Mouse (Mus musculus): ENCODE data around the gene Itpr1. TPM values are rescaled to one million over a fixed set of nuclear protein-coding genes. Genes with fewer than 3 reads are reported as not detected.
A peak's percentile ranks its signal among the peaks of the same experiment; 100 is the strongest.

Itpr1 gene
- polyA plus RNA-seq, 1 experiment from 2014 or later = 15.7 TPM

- WGBS = 83% methylated on average over 5 of the region's 5 CpGs
- Histone ChIP-seq H3K4me1 (ENCODE audit: insufficient read depth) (no peaks in the 10 kb centered on the region), H3K36me3 (ENCODE audit: insufficient read depth) (peaks cover 24% of the 10 kb centered on the region), H3K4me2 (no peak overlapping the region), H3K27me3 (ENCODE audit: insufficient read depth, low read length) (no peaks in the 10 kb centered on the region), H3K9me3 (ENCODE audit: low read depth, low read length) (no peaks in the 10 kb centered on the region), H3K4me3 (ENCODE audit: low read depth, low read length) (no peak overlapping the region), H3K9ac (no peak overlapping the region), H3K27ac (ENCODE audit: low read depth) (no peak overlapping the region)
- ATAC-seq (ENCODE audit: insufficient read depth) (0 out of 2 replicates have a peak, but pooled peaks have one; percentile 38), DNase-seq (no peak)
- TF ChIP-seq CTCF (IDR thresholded peaks at IDR 0.05; ENCODE audit: low read depth) = no peak
Observed at GRCm38 (mm10) chr6:108488250-108488649, 275.4 kb downstream of the Itpr1 start.

GRCm38 (mm10) chr6:108491969-108492368, 279.1 kb downstream of the Itpr1 start:
- H3K27ac ChIP-seq (ENCODE audit: low read depth) = no peak overlapping the region
- TF ChIP-seq CTCF (IDR thresholded peaks at IDR 0.05; ENCODE audit: low read depth) = no peak
- H3K4me1 ChIP-seq (ENCODE audit: insufficient read depth) = no peaks in the 10 kb centered on the region
- H3K9ac ChIP-seq = no peak overlapping the region
- no peak overlapping the region for H3K4me3 ChIP-seq (ENCODE audit: low read depth, low read length)
- H3K36me3 ChIP-seq (ENCODE audit: insufficient read depth) = peaks cover 46% of the 10 kb centered on the region
- H3K27me3 ChIP-seq (ENCODE audit: insufficient read depth, low read length) = no peaks in the 10 kb centered on the region
- no peak overlapping the region for H3K4me2 ChIP-seq
- no peaks in the 10 kb centered on the region for H3K9me3 ChIP-seq (ENCODE audit: low read depth, low read length)
- ATAC-seq (ENCODE audit: insufficient read depth) (no peak), DNase-seq (no peak)
- WGBS = 68% methylated on average over 1 of the region's 1 CpGs

GRCm38 (mm10) chr6:108493753-108494152, 280.9 kb downstream of the Itpr1 start:
- H3K4me1 ChIP-seq (ENCODE audit: insufficient read depth) = no peaks in the 10 kb centered on the region
- no peak overlapping the region for H3K9ac ChIP-seq
- no peak overlapping the region for H3K4me2 ChIP-seq
- TF ChIP-seq CTCF (IDR thresholded peaks at IDR 0.05; ENCODE audit: low read depth) = no peak
- DNase-seq (no peak), ATAC-seq (ENCODE audit: insufficient read depth) (no peak)
- WGBS = 91% methylated on average over 16 of the region's 16 CpGs
- H3K27ac ChIP-seq (ENCODE audit: low read depth) = no peak overlapping the region
- peaks cover 39% of the 10 kb centered on the region for H3K36me3 ChIP-seq (ENCODE audit: insufficient read depth)
- no peaks in the 10 kb centered on the region for H3K27me3 ChIP-seq (ENCODE audit: insufficient read depth, low read length)
- H3K9me3 ChIP-seq (ENCODE audit: low read depth, low read length) = no peaks in the 10 kb centered on the region
- no peak overlapping the region for H3K4me3 ChIP-seq (ENCODE audit: low read depth, low read length)

- no peaks in the 10 kb centered on the region for H3K4me1 ChIP-seq (ENCODE audit: insufficient read depth)
- no peak overlapping the region for H3K4me3 ChIP-seq (ENCODE audit: low read depth, low read length)
- H3K36me3 ChIP-seq (ENCODE audit: insufficient read depth) = peaks cover 34% of the 10 kb centered on the region
- DNase-seq (no peak), ATAC-seq (ENCODE audit: insufficient read depth) (no peak)
- no peak for TF ChIP-seq CTCF (IDR thresholded peaks at IDR 0.05; ENCODE audit: low read depth)
- no peaks in the 10 kb centered on the region for H3K9me3 ChIP-seq (ENCODE audit: low read depth, low read length)
- no peak overlapping the region for H3K9ac ChIP-seq
- no peaks in the 10 kb centered on the region for H3K27me3 ChIP-seq (ENCODE audit: insufficient read depth, low read length)
- no peak overlapping the region for H3K4me2 ChIP-seq
- 77% methylated on average over 10 of the region's 10 CpGs for WGBS
- no peak overlapping the region for H3K27ac ChIP-seq (ENCODE audit: low read depth)
Observed at GRCm38 (mm10) chr6:108494185-108494804, 281.4 kb downstream of the Itpr1 start.

GRCm38 (mm10) chr6:108494994-108495393, 282.1 kb downstream of the Itpr1 start:
- Histone ChIP-seq H3K36me3 (ENCODE audit: insufficient read depth) (peaks cover 29% of the 10 kb centered on the region), H3K9me3 (ENCODE audit: low read depth, low read length) (no peaks in the 10 kb centered on the region), H3K27me3 (ENCODE audit: insufficient read depth, low read length) (no peaks in the 10 kb centered on the region), H3K4me3 (ENCODE audit: low read depth, low read length) (no peak overlapping the region), H3K27ac (ENCODE audit: low read depth) (no peak overlapping the region), H3K4me2 (no peak overlapping the region), H3K9ac (no peak overlapping the region), H3K4me1 (ENCODE audit: insufficient read depth) (no peaks in the 10 kb centered on the region)
- no peak for TF ChIP-seq CTCF (IDR thresholded peaks at IDR 0.05; ENCODE audit: low read depth)
- WGBS = 82% methylated on average over 6 of the region's 6 CpGs
- no peak for DNase-seq
- ATAC-seq (ENCODE audit: insufficient read depth) = no peak

- no peak overlapping the region for H3K27ac ChIP-seq (ENCODE audit: low read depth)
- no peak for TF ChIP-seq CTCF (IDR thresholded peaks at IDR 0.05; ENCODE audit: low read depth)
- no peaks in the 10 kb centered on the region for H3K9me3 ChIP-seq (ENCODE audit: low read depth, low read length)
- WGBS = 81% methylated on average over 7 of the region's 7 CpGs
- no peak overlapping the region for H3K4me2 ChIP-seq
- no peak overlapping the region for H3K4me3 ChIP-seq (ENCODE audit: low read depth, low read length)
- DNase-seq = no peak
- peaks cover 26% of the 10 kb centered on the region for H3K36me3 ChIP-seq (ENCODE audit: insufficient read depth)
- no peak overlapping the region for H3K9ac ChIP-seq
- no peak for ATAC-seq (ENCODE audit: insufficient read depth)
- no peaks in the 10 kb centered on the region for H3K4me1 ChIP-seq (ENCODE audit: insufficient read depth)
- H3K27me3 ChIP-seq (ENCODE audit: insufficient read depth, low read length) = no peaks in the 10 kb centered on the region
Observed at GRCm38 (mm10) chr6:108498070-108498469, 285.2 kb downstream of the Itpr1 start.

- WGBS = 80% methylated on average over 5 of the region's 5 CpGs
- Histone ChIP-seq H3K27me3 (ENCODE audit: insufficient read depth, low read length) (no peaks in the 10 kb centered on the region), H3K9me3 (ENCODE audit: low read depth, low read length) (no peaks in the 10 kb centered on the region), H3K9ac (no peak overlapping the region), H3K4me3 (ENCODE audit: low read depth, low read length) (no peak overlapping the region), H3K4me1 (ENCODE audit: insufficient read depth) (no peaks in the 10 kb centered on the region), H3K27ac (ENCODE audit: low read depth) (no peak overlapping the region), H3K4me2 (no peak overlapping the region), H3K36me3 (ENCODE audit: insufficient read depth) (peaks cover 4% of the 10 kb centered on the region; the same call in 1 of the 2 replicates)
- no peak for ATAC-seq (ENCODE audit: insufficient read depth)
- TF ChIP-seq CTCF (IDR thresholded peaks at IDR 0.05; ENCODE audit: low read depth) = no peak
- no peak for DNase-seq
Observed at GRCm38 (mm10) chr6:108503651-108504050, 290.8 kb downstream of the Itpr1 start.
